Mouse (Mus musculus) layer of hippocampus, postnatal 36 days (tissue): Measurements from ENCODE around the gene Ring1. TPM values are rescaled to one million over a fixed set of nuclear protein-coding genes. Genes with fewer than 3 reads are reported as not detected.
"Not testable (repeated sequence)": the region's sequence is repeated elsewhere in the genome, so short reads cannot be mapped to it uniquely, and the experiment has no call there.

ENCODE experiments used
- DNase-seq, 2 experiments: peaks; one replicate each; pipeline ENCODE4 v3.0.0; 2022
- microRNA-seq, 2 experiments: library from miRNA; unstranded; fragments of <30 nt; microRNA quantifications; one replicate each; pipeline ENCODE4 v1.2.0; 2021
- total RNA-seq, 2 experiments: library from RNA; stranded (reverse); gene quantifications; 2 replicates each; pipeline ENCODE4 v1.2.3; 2021

Ring1 gene
- total RNA-seq, 2 experiments from 2014 or later = 39.6 to 42.9 TPM

- DNase-seq = no peak
Observed at GRCm38 (mm10) chr17:33991788-33992664, 32.5 kb downstream of the Ring1 start.

DNA sequence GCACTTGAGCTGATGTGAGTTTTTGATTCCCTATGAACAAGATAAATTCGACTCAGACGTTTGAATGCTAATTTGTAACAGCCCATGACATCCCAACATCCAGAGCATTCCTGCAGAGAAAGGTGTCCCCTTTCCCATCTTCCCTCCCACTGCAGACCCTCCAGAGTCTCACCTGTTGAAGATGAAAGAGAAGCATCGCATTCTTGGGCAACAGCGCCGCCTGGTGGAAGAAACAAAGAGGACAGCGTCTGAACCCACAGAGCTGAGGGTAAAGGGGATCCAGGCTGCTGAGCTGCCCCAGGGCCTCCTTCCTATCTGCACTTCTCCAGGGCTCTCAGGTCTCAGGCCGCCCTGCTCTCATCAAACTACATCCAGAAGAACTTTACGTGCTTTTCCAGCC lies 42.3 kb downstream of the Ring1 start:
- DNase-seq = not testable (repeated sequence)

DNA sequence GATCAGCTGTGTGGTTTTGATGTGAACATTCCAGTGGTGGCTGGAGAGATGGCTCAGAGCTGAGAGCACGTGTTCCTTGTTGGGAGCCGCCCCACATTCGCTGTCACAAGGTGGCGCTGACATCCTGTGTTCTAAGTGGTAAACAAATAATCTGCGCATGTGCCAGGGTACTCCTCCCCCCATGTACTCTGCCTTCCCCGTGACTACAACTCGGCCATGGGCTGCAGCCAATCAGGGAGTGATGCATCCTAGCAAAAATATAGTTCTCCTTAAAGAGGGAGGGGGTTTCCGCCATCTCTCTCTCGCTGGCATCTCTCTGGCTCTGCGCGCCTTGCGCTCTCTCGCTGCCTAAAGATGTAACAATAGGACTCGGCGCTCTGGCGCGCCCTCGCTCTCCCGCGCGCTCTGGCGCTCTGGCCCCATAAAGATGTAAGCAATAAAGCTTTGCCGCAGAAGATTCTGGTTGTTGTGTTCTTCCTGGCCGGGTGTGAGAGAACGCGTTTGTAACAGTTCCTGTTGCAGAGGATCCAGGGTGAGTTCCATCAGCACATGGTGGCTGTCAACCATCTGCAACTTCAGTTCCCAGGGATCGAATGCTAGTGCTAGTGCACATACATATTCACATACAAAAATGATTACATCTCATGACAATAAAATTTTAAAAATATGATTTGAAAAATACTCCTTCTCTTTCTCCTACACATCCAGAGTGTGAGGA lies 43.1 kb downstream of the Ring1 start:
- peak; percentile 83 for DNase-seq

- DNase-seq = no peak
Observed at GRCm38 (mm10) chr17:33980181-33981035, 44.1 kb downstream of the Ring1 start.

- no peak for DNase-seq
Observed at GRCm38 (mm10) chr17:33979512-33980050, 44.9 kb downstream of the Ring1 start.

DNA sequence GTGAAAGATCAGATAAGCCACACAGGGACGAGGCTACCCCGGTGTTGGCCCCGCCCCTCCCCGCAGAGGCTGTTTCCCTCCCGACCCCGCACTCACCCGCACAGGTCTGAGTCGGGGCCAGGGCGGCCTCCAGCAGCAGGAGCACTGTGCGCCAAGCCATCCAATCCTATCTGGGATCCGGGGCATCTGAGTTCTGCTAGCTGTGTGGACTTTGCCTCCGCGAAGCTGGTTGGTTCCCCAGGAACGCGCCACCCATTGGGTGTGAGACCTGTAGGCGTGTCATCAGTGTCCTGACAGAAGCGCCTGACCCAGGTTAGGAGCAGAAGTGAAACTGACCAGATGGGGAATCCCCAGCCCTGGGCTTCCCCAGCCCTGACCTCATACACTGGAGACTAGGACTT lies 45.8 kb downstream of the Ring1 start:
- DNase-seq = no peak

DNA sequence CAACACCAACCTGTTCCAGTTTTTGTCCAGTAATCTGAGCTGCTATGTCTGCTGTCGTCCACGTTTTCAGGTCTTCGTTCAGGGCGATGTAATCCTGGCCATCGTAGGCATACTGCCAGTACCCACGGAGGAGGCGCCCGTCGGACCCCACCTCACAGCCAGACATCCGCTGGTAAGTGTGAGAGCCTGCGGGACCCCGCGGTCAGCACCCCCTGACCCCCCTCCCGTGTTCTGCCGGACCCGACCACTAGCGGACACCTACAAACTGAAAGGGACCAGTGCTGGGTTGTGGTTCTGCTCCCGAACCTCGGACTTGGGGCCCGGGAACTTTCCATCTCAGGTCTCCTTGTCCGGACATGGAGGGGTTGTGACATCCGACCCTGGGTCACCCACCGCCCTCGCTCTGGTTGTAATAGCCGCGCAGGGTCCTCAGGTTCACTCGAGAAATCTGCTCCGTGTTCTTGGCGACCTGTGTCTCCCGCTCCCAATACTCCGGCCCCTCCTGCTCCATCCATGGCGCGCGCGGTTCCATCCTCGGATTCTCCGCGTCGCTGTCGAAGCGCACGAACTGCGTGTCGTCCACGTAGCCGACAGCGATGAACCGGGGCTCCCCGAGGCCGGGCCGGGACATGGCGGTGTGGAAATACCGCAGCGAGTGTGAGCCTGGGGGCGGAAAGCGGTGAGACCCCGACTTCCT lies 46.5 kb downstream of the Ring1 start:
- DNase-seq = no peak

DNA sequence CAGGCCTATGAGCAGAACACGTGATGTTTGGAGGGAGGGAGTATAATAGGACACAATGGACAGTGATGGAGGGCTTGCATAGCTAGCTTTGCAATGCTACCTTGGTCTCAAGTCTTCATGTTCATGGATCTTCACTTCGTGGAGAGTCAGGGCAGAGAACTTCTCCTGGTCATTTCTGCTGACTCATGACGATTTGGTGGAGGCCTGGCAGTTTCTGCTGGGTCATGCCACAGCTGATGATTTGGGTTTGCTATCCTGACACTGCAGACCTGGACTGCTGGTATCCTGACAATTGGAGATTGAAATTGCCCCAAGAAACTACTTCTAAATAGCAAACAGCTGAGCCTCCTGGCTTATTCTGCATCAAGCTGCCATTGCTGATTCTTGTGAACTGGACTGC lies 50.9 kb downstream of the Ring1 start:
- no peak for DNase-seq

DNA sequence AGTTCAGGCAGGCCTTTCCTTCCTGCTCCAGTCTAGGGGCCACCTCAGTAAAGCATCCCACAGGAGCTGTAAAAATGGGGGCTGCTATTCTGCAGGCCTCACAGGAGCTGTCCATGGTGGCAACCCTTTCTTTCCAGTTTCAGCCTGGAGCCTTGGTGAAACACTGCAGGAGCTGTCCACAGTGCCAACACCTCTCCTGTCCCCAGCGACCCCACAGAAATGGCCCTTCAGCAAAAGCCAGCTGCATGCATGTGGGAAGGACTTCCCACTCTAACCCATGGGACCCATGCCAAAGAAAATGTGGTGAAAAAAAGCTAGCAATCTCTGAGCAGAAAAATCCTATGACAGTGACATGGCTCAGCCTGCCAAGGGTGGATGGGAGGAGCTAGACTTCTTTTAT lies 51.8 kb downstream of the Ring1 start:
- DNase-seq = no peak

Small RNAs within 50 kb of the gene (microRNA-seq; reads per million reads assigned to microRNA genes)
- 0 to 0.21 reads per million in 2 experiments for gene Mir219a-1
- gene Mir219c = 0 reads per million in 2 experiments

Other genes starting within 250 kb of the Ring1 start
- 1 to 10 TPM; 3.3 to 5.9 TPM for gene Angptl4, start 242.8 kb downstream of the Ring1 start, total RNA-seq
- gene Kank3, start 214.2 kb downstream of the Ring1 start, total RNA-seq = 10 to 100 TPM; 35.0 to 36.2 TPM
- gene Rps28, start 200.1 kb downstream of the Ring1 start, total RNA-seq = 100 to 1,000 TPM; 742 to 754 TPM
- gene Ndufa7, start 200.1 kb downstream of the Ring1 start, total RNA-seq = 100 to 1,000 TPM; 207 to 228 TPM
- 10 to 100 TPM; 22.2 to 24.9 TPM for gene Cd320, start 181.6 kb downstream of the Ring1 start, total RNA-seq
- not detected for gene Gm7029, start 150.8 kb downstream of the Ring1 start, total RNA-seq
- gene Kifc1, start 134.0 kb downstream of the Ring1 start, total RNA-seq = 1 to 10 TPM; 1.9 to 2.5 TPM
- gene Platr17, start 119.5 kb downstream of the Ring1 start, total RNA-seq = not detected
- gene Daxx, start 115.3 kb downstream of the Ring1 start, total RNA-seq = 10 to 100 TPM; 25.4 to 33.0 TPM
- 10 to 100 TPM; 32.5 to 38.9 TPM for gene Tapbp, start 108.8 kb downstream of the Ring1 start, total RNA-seq
- gene Zbtb22, start 108.8 kb downstream of the Ring1 start, total RNA-seq = 10 to 100 TPM; 26.9 to 30.8 TPM
- gene Rgl2, start 95.1 kb downstream of the Ring1 start, total RNA-seq = 10 to 100 TPM; 66.4 to 79.8 TPM
- gene Pfdn6, start 84.3 kb downstream of the Ring1 start, total RNA-seq = 10 to 100 TPM; 85.6 to 91.8 TPM
- gene Wdr46, start 84.0 kb downstream of the Ring1 start, total RNA-seq = 10 to 100 TPM; 15.9 to 17.9 TPM
- gene B3galt4, start 73.2 kb downstream of the Ring1 start, total RNA-seq = 1 to 10 TPM; 4.5 to 6.2 TPM
- gene Vps52, start 68.9 kb downstream of the Ring1 start, total RNA-seq = 10 to 100 TPM; 80.0 to 84.8 TPM
- 100 to 1,000 TPM; 327 to 330 TPM for gene Rps18, start 68.7 kb downstream of the Ring1 start, total RNA-seq
- gene H2-K1, start 24.3 kb downstream of the Ring1 start, total RNA-seq = 10 to 100 TPM; 16.3 to 16.9 TPM
- gene H2-Ke6, start 3.4 kb upstream of the Ring1 start, total RNA-seq = 10 to 100 TPM; 60.2 to 61.7 TPM
- gene Slc39a7, start 7.0 kb upstream of the Ring1 start, total RNA-seq = 10 to 100 TPM; 88.5 to 92.6 TPM
- gene Rxrb, start 7.1 kb upstream of the Ring1 start, total RNA-seq = 10 to 100 TPM; 77.8 to 79.2 TPM
- gene Col11a2, start 14.8 kb upstream of the Ring1 start, total RNA-seq = 10 to 100 TPM; 20.3 to 21.8 TPM
- gene H2-Oa, start 67.7 kb upstream of the Ring1 start, total RNA-seq = under 1 TPM; 0.35 to 0.42 TPM
- gene H2-DMa, start 94.9 kb upstream of the Ring1 start, total RNA-seq = 10 to 100 TPM; 26.7 to 31.7 TPM
- gene Brd2, start 98.0 kb upstream of the Ring1 start, total RNA-seq = 100 to 1,000 TPM; 182 to 193 TPM
- under 1 TPM; 0.67 to 0.96 TPM for gene H2-DMb2, start 118.6 kb upstream of the Ring1 start, total RNA-seq
- gene H2-DMb1, start 128.4 kb upstream of the Ring1 start, total RNA-seq = 1 to 10 TPM in 1 of 2 experiments, under 1 TPM in 1; 0.95 to 1.7 TPM
- gene Tap1, start 162.9 kb upstream of the Ring1 start, total RNA-seq = 1 to 10 TPM; 3.4 to 3.5 TPM
- gene Psmb9, start 163.1 kb upstream of the Ring1 start, total RNA-seq = 1 to 10 TPM; 1.2 to 1.7 TPM
- gene Psmb8, start 173.0 kb upstream of the Ring1 start, total RNA-seq = 1 to 10 TPM; 2.7 to 3.2 TPM
- gene Tap2, start 178.8 kb upstream of the Ring1 start, total RNA-seq = 10 to 100 TPM in 1 of 2 experiments, 1 to 10 TPM in 1; 8.5 to 10.3 TPM
- gene H2-Ob, start 214.2 kb upstream of the Ring1 start, total RNA-seq = under 1 TPM in 1 of 2 experiments, not detected in 1; 0.47 TPM
- gene H2-Ab1, start 233.0 kb upstream of the Ring1 start, total RNA-seq = 1 to 10 TPM; 1.6 to 1.9 TPM